Mouse (Mus musculus): ENCODE data around the gene Mmd. TPM values are rescaled to one million over a fixed set of nuclear protein-coding genes. Genes with fewer than 3 reads are reported as not detected.

The Mmd gene
- 46.2 TPM for polyA plus RNA-seq (2017; shearing (Covaris generic))

GRCm38 (mm10) chr11:90249025-90249650 lies at the start of gene Mmd:
Gene Mmd, plus strand, starts transcription at chr11:90249456.

Other genes with a start within 250 kb of the Mmd start
- 13.4 TPM for gene Pctp, start 246.6 kb upstream of the Mmd start, polyA plus RNA-seq (2017; shearing (Covaris generic))
- gene Tmem100, start 219.1 kb upstream of the Mmd start, polyA plus RNA-seq (2017; shearing (Covaris generic)), result not detected
- gene Gm45716, start 61.8 kb upstream of the Mmd start, polyA plus RNA-seq (2017; shearing (Covaris generic)), result 7.9 TPM
- 1.5 TPM for gene Hlf, start 141.4 kb downstream of the Mmd start, polyA plus RNA-seq (2017; shearing (Covaris generic))

Data from inflammation-experienced regulatory T-cells, adult 16 weeks (primary cell).